Mouse (Mus musculus) central nervous system, embryonic 18 days (tissue): ENCODE results near the gene Gm9049. TPM values are rescaled to one million over a fixed set of nuclear protein-coding genes. Genes with fewer than 3 reads are reported as not detected.

Source experiments
- polyA plus RNA-seq: library from polyadenylated mRNA; depleted of rRNA; stranded (reverse); fragments of >200 nt; gene quantifications from 2 replicates; pipeline ENCODE4 v1.2.3, GENCODE M21; 2012; rRNA removed

The Gm9049 gene
- polyA plus RNA-seq: not detected in 2 replicates

DNA sequence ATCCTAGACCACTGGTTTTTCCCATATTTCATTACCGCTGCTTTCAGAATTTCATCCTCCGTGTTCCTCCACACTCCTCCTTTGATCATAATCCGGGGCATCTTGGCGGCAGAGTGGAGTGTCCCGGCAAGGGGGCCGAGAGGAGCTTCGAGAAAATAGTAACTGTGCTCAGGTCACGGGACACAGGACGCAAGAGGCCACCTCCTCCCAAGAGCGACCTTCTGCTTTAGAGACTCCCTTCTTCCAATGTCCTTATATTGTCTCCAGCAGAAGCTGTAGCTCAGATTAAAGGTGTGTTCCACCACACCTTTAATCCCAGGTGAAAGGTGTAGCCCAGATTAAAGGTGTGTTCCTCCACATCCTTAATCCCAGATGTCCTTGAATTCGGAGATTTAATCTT, at the start of gene Gm9049:
TSS of gene Gm9049 (minus strand) at position 101 of the 400 bp plus-strand sequence.

DNA sequence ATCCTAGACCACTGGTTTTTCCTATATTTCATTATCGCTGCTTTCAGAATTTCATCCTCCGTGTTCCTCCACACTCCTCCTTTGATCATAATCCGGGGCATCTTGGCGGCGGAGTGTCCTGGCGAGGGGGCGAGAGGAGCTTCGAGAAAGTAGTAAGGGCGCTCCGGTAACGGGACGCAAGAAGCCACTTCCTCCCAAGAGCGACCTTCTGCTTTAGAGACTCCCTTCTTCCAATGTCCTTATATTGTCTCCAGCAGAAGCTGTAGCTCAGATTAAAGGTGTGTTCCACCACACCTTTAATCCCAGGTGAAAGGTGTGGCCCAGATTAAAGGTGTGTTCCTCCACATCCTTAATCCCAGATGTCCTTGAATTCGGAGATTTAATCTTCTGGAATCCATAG, 5.3 kb downstream of the Gm9049 start, which contains the start of gene Gm9048:
TSS of gene Gm9048 (minus strand) at position 101 of the 400 bp plus-strand sequence.

DNA sequence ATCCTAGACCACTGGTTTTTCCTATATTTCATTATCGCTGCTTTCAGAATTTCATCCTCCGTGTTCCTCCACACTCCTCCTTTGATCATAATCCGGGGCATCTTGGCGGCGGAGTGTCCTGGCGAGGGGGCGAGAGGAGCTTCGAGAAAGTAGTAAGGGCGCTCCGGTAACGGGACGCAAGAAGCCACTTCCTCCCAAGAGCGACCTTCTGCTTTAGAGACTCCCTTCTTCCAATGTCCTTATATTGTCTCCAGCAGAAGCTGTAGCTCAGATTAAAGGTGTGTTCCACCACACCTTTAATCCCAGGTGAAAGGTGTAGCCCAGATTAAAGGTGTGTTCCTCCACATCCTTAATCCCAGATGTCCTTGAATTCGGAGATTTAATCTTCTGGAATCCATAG, 10.8 kb downstream of the Gm9049 start, which contains the start of gene Gm9046:
TSS of gene Gm9046 (minus strand) at position 101 of the 400 bp plus-strand sequence.

DNA sequence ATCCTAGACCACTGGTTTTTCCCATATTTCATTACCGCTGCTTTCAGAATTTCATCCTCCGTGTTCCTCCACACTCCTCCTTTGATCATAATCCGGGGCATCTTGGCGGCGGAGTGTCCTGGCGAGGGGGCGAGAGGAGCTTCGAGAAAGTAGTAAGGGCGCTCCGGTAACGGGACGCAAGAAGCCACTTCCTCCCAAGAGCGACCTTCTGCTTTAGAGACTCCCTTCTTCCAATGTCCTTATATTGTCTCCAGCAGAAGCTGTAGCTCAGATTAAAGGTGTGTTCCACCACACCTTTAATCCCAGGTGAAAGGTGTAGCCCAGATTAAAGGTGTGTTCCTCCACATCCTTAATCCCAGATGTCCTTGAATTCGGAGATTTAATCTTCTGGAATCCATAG, 16.2 kb downstream of the Gm9049 start, which contains the start of gene Gm9045:
TSS of gene Gm9045 (minus strand) at position 101 of the 400 bp plus-strand sequence.

DNA sequence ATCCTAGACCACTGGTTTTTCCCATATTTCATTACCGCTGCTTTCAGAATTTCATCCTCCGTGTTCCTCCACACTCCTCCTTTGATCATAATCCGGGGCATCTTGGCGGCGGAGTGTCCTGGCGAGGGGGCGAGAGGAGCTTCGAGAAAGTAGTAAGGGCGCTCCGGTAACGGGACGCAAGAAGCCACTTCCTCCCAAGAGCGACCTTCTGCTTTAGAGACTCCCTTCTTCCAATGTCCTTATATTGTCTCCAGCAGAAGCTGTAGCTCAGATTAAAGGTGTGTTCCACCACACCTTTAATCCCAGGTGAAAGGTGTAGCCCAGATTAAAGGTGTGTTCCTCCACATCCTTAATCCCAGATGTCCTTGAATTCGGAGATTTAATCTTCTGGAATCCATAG, 21.6 kb downstream of the Gm9049 start, which contains the start of gene Gm9044:
TSS of gene Gm9044 (minus strand) at position 101 of the 400 bp plus-strand sequence.

DNA sequence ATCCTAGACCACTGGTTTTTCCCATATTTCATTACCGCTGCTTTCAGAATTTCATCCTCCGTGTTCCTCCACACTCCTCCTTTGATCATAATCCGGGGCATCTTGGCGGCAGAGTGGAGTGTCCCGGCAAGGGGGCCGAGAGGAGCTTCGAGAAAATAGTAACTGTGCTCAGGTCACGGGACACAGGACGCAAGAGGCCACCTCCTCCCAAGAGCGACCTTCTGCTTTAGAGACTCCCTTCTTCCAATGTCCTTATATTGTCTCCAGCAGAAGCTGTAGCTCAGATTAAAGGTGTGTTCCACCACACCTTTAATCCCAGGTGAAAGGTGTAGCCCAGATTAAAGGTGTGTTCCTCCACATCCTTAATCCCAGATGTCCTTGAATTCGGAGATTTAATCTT, 27.0 kb downstream of the Gm9049 start, which contains the start of gene Gm9040:
TSS of gene Gm9040 (minus strand) at position 101 of the 400 bp plus-strand sequence.

Other genes starting within 250 kb of the Gm9049 start
- 40.4 and 44.6 TPM in 2 replicates for gene Mdm1, start 212.3 kb downstream of the Gm9049 start, polyA plus RNA-seq
- gene Il22, start 149.2 kb downstream of the Gm9049 start, polyA plus RNA-seq: 0.06 and 0.27 TPM in 2 replicates
- gene Gm32717, start 113.3 kb downstream of the Gm9049 start, polyA plus RNA-seq: 0.06 and 0.09 TPM in 2 replicates
- 0.06 and 0.09 TPM in 2 replicates for gene Gm32802, start 95.4 kb downstream of the Gm9049 start, polyA plus RNA-seq
- 0.71 TPM in 1 of 2 replicates, not detected in the other for gene Iltifb, start 59.1 kb downstream of the Gm9049 start, polyA plus RNA-seq
- not detected in 2 replicates for gene Gm9040, start 27.1 kb downstream of the Gm9049 start, polyA plus RNA-seq
- not detected in 2 replicates for gene Gm9044, start 21.7 kb downstream of the Gm9049 start, polyA plus RNA-seq
- not detected in 2 replicates for gene Gm9045, start 16.3 kb downstream of the Gm9049 start, polyA plus RNA-seq
- not detected in 2 replicates for gene Gm9046, start 10.8 kb downstream of the Gm9049 start, polyA plus RNA-seq
- gene Gm9048, start 5.4 kb downstream of the Gm9049 start, polyA plus RNA-seq: 0.03 TPM in 1 of 2 replicates, not detected in the other
- gene Ifng, start 86.9 kb upstream of the Gm9049 start, polyA plus RNA-seq: 0.06 TPM in 1 of 2 replicates, not detected in the other